Mouse (Mus musculus) heart, postnatal 0 days (tissue): ENCODE measurements at regions not wholly inside any gene's neighbourhood (a gene's known extent, or its start where the extent isn't known, plus 50 kb on each side); places are given as distances from the start of the nearest gene placed in this dataset.

Experiments
- CTCF ChIP-seq: IDR thresholded peaks from 2 replicates; pipeline ENCODE4 v1.5.1; 2016; ENCODE audit warnings: antibody characterized with exemption, control low read depth, low read depth
- EP300 ChIP-seq: IDR thresholded peaks from 2 replicates; pipeline ENCODE4 v1.6.1; 2016; ENCODE audit warnings: antibody characterized with exemption, low read depth

DNA sequence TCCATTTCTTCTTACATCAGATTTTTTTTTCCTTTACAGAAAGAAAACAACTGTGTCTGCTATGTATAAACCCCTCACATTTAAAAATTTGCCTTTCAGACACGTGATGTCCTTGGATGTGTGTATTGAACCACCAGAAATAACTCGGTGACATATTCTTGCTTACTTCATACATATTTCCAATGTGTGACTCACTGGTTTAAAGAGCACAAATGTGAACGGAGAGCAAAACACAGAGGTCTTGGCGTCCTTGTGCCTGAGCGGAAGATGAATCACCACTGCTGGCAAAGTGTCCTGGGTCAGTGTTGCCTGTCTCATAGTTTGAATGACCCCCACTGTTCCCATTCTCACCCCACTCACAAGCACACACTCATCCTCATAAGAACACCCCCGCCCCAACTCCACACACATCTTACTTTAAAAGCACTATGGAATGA, 94.0 kb upstream of the Trim52 start:
- TF ChIP-seq CTCF (no peak), EP300 (no peak)
